Mouse (Mus musculus) midbrain, postnatal 0 days (tissue): ENCODE results near the gene Bod1l. TPM values are rescaled to one million over a fixed set of nuclear protein-coding genes. Genes with fewer than 3 reads are reported as not detected.
A peak's percentile ranks its signal among the peaks of the same experiment; 100 is the strongest.

ENCODE experiments used
- ATAC-seq: fragments of 200-750 bp; cut with Nextera tagmentation; 2 replicates; pipeline ENCODE4 v1.8.0; 2017; ENCODE audit warnings: moderate number of reproducible peaks, mild to moderate bottlenecking, moderate TSS enrichment, moderate library complexity; ENCODE audit not compliant: low FRiP score
- DNase-seq: peaks from one replicate; pipeline ENCODE4 v3.0.0-alpha.2; 2015; ENCODE audit warnings: low spot score
- H3K27ac ChIP-seq: fragments of 300-500 bp; sonication (generic); 2 replicates; pipeline ENCODE4 v1.5.1; 2014; ENCODE audit warnings: low read depth, mild to moderate bottlenecking, low read length, mixed read lengths
- H3K27me3 ChIP-seq: fragments of 300-500 bp; sonication (generic); 2 replicates; pipeline ENCODE4 v1.6.1; 2014; ENCODE audit warnings: low read length, control low read depth, mixed read lengths; ENCODE audit not compliant: insufficient read depth
- H3K36me3 ChIP-seq: fragments of 300-500 bp; sonication (generic); 2 replicates; pipeline ENCODE4 v1.6.1; 2014; ENCODE audit warnings: low read length, control low read depth, mixed read lengths; ENCODE audit not compliant: insufficient read depth
- H3K4me1 ChIP-seq: fragments of 300-500 bp; sonication (generic); 2 replicates; pipeline ENCODE4 v1.6.1; 2014; ENCODE audit warnings: mild to moderate bottlenecking, control low read depth, antibody characterized with exemption, low read length, mixed read lengths; ENCODE audit not compliant: insufficient read depth
- H3K4me2 ChIP-seq: fragments of 300-500 bp; sonication (generic); 2 replicates; pipeline ENCODE4 v1.6.1; 2014; ENCODE audit warnings: low read depth, mild to moderate bottlenecking, low read length, mixed read lengths; ENCODE audit not compliant: poor library complexity, severe bottlenecking
- H3K4me3 ChIP-seq: fragments of 300-500 bp; sonication (generic); 2 replicates; pipeline ENCODE4 v1.5.1; 2014; ENCODE audit warnings: low read depth, mild to moderate bottlenecking, low read length, moderate library complexity
- H3K9ac ChIP-seq: fragments of 300-500 bp; sonication (generic); replicated peaks from 2 replicates; pipeline ENCODE4 v1.6.1; 2014; ENCODE audit warnings: mild to moderate bottlenecking, low read length, moderate library complexity, mixed read lengths; ENCODE audit not compliant: poor library complexity, severe bottlenecking
- H3K9me3 ChIP-seq: fragments of 300-500 bp; sonication (generic); 2 replicates; pipeline ENCODE4 v1.6.1; 2016; ENCODE audit warnings: low read length, control low read depth
- CTCF ChIP-seq: IDR thresholded peaks from 2 replicates; pipeline ENCODE4 v1.5.1; 2016; ENCODE audit warnings: antibody characterized with exemption, mild to moderate bottlenecking
- WGBS: fragments of 180-500 bp; shearing (Covaris S2); extraction: QIAGEN DNeasy Blood & Tissue Kit; methylation state at CpG from one replicate; pipeline ENCODE4 v1.1.7; 2014; 5-methylcytosine and 5-hydroxymethylcytosine counted together
- polyA plus RNA-seq: library from polyadenylated mRNA; unstranded; fragments of >200 nt; fragmentation: Nextera tagmentation; extraction: Ambion mirVana; gene quantifications from 2 replicates; pipeline ENCODE4 v1.2.1, GENCODE M21; 2015
- total RNA-seq: library from RNA; depleted of rRNA; stranded (reverse); fragments of >200 nt; gene quantifications from 2 replicates; pipeline ENCODE4 v1.2.3, GENCODE M21; 2014

The Bod1l gene
- total and polyA plus RNA-seq, 2 experiments from 2014 or later: 16.6 to 30.6 TPM

- H3K9me3 ChIP-seq: no peaks in the 10 kb centered on the region
- H3K4me1 ChIP-seq: no peaks in the 10 kb centered on the region
- no peak for DNase-seq
- no peaks in the 10 kb centered on the region for H3K36me3 ChIP-seq
- H3K4me3 ChIP-seq: no peak overlapping the region
- no peak overlapping the region for H3K27ac ChIP-seq
- TF ChIP-seq CTCF: no peak
- H3K27me3 ChIP-seq: 0 out of 2 replicates have a peak, but pooled peaks cover under 1% of the 10 kb centered on the region
- H3K4me2 ChIP-seq: no peak overlapping the region
- no peak for ATAC-seq
- no peak overlapping the region for H3K9ac ChIP-seq
- 82% methylated on average over 3 of the region's 3 CpGs for WGBS
Measured at GRCm38 (mm10) chr5:41775273-41775672, 68.8 kb downstream of the Bod1l start.

GRCm38 (mm10) chr5:41768382-41769040, 75.6 kb downstream of the Bod1l start:
- TF ChIP-seq CTCF: peak; percentile 99
- Histone ChIP-seq H3K4me1 (peaks cover 5% of the 10 kb centered on the region; the same call in 1 of the 2 replicates), H3K9ac (no peak overlapping the region), H3K4me3 (peak overlapping the region; percentile 17; the same call in 1 of the 2 replicates), H3K4me2 (peak overlapping the region; percentile 39), H3K36me3 (no peaks in the 10 kb centered on the region), H3K27ac (no peak overlapping the region), H3K9me3 (no peaks in the 10 kb centered on the region), H3K27me3 (peaks cover 45% of the 10 kb centered on the region)
- ATAC-seq: peak; percentile 82
- peak; percentile 91 for DNase-seq
- 4% methylated on average over 21 of the region's 21 CpGs for WGBS

- no peaks in the 10 kb centered on the region for H3K36me3 ChIP-seq
- no peak overlapping the region for H3K9ac ChIP-seq
- peak overlapping the region; percentile 39 for H3K4me2 ChIP-seq
- DNase-seq: no peak
- no peaks in the 10 kb centered on the region for H3K9me3 ChIP-seq
- ATAC-seq: no peak
- TF ChIP-seq CTCF: no peak
- peaks cover 6% of the 10 kb centered on the region; the same call in 1 of the 2 replicates for H3K4me1 ChIP-seq
- H3K27ac ChIP-seq: no peak overlapping the region
- 2% methylated on average over 33 of the region's 33 CpGs for WGBS
- H3K4me3 ChIP-seq: peak overlapping the region; percentile 17
- H3K27me3 ChIP-seq: peaks cover 53% of the 10 kb centered on the region
Measured at GRCm38 (mm10) chr5:41767296-41768200, 76.6 kb downstream of the Bod1l start.

- H3K9ac ChIP-seq: no peak overlapping the region
- peaks cover 11% of the 10 kb centered on the region; the same call in 1 of the 2 replicates for H3K4me1 ChIP-seq
- no peak overlapping the region for H3K27ac ChIP-seq
- no peaks in the 10 kb centered on the region for H3K36me3 ChIP-seq
- no peak overlapping the region for H3K4me2 ChIP-seq
- no peak for ATAC-seq
- DNase-seq: no peak
- TF ChIP-seq CTCF: no peak
- no peaks in the 10 kb centered on the region for H3K9me3 ChIP-seq
- 3% methylated on average over 27 of the region's 27 CpGs for WGBS
- peaks cover 62% of the 10 kb centered on the region for H3K27me3 ChIP-seq
- H3K4me3 ChIP-seq: no peak overlapping the region
Measured at GRCm38 (mm10) chr5:41766406-41767010, 77.6 kb downstream of the Bod1l start.

- Histone ChIP-seq H3K27ac (no peak overlapping the region), H3K27me3 (peaks cover 68% of the 10 kb centered on the region), H3K9me3 (no peaks in the 10 kb centered on the region), H3K36me3 (no peaks in the 10 kb centered on the region), H3K9ac (no peak overlapping the region), H3K4me3 (no peak overlapping the region), H3K4me2 (no peak overlapping the region), H3K4me1 (peaks cover 11% of the 10 kb centered on the region; the same call in 1 of the 2 replicates)
- ATAC-seq: no peak
- DNase-seq: no peak
- WGBS: 2% methylated on average over 14 of the region's 14 CpGs
- no peak for TF ChIP-seq CTCF
Measured at GRCm38 (mm10) chr5:41765626-41766405, 78.3 kb downstream of the Bod1l start.
